Mouse (Mus musculus) embryonic facial prominence, embryonic 14.5 days (tissue): Measurements from ENCODE around the gene Ccnt1. TPM values are rescaled to one million over a fixed set of nuclear protein-coding genes. Genes with fewer than 3 reads are reported as not detected.
"Not testable (repeated sequence)": the region's sequence is repeated elsewhere in the genome, so short reads cannot be mapped to it uniquely, and the experiment has no call there.

Source experiments
- ATAC-seq: fragments of 200-750 bp; cut with Nextera tagmentation; 2 replicates; pipeline ENCODE4 v1.8.0; 2017; ENCODE audit warnings: low read depth, moderate number of reproducible peaks, moderate TSS enrichment
- DNase-seq: peaks from one replicate; pipeline ENCODE4 v3.0.0-alpha.2; 2015; ENCODE audit warnings: low spot score
- H3K27ac ChIP-seq: fragments of 300-500 bp; sonication (generic); replicated peaks from 2 replicates; pipeline ENCODE4 v1.5.1; 2014; ENCODE audit warnings: low read depth, mild to moderate bottlenecking, low read length, moderate library complexity
- H3K27me3 ChIP-seq: fragments of 300-500 bp; sonication (generic); replicated peaks from 2 replicates; pipeline ENCODE4 v1.6.1; 2014; ENCODE audit warnings: low read length; ENCODE audit not compliant: control insufficient read depth, insufficient read depth
- H3K36me3 ChIP-seq: fragments of 300-500 bp; sonication (generic); 2 replicates; pipeline ENCODE4 v1.6.1; 2014; ENCODE audit warnings: low read length, mixed read lengths; ENCODE audit not compliant: control insufficient read depth, insufficient read depth
- H3K4me1 ChIP-seq: fragments of 300-500 bp; sonication (generic); 2 replicates; pipeline ENCODE4 v1.6.1; 2014; ENCODE audit warnings: antibody characterized with exemption, low read length; ENCODE audit not compliant: control insufficient read depth, insufficient read depth
- H3K4me2 ChIP-seq: fragments of 300-500 bp; sonication (generic); 2 replicates; pipeline ENCODE4 v1.6.1; 2014; ENCODE audit warnings: low read depth, mild to moderate bottlenecking, low read length, moderate library complexity, mixed read lengths
- H3K4me3 ChIP-seq: fragments of 300-500 bp; sonication (generic); 2 replicates; pipeline ENCODE4 v1.5.1; 2014; ENCODE audit warnings: low read depth, mild to moderate bottlenecking, low read length
- H3K9ac ChIP-seq: fragments of 300-500 bp; sonication (generic); 2 replicates; pipeline ENCODE4 v1.6.1; 2014; ENCODE audit warnings: low read depth, mild to moderate bottlenecking, low read length, moderate library complexity, mixed read lengths
- H3K9me3 ChIP-seq: fragments of 300-500 bp; sonication (generic); 2 replicates; pipeline ENCODE4 v1.6.1; 2016; ENCODE audit warnings: low read length; ENCODE audit not compliant: control insufficient read depth
- WGBS: fragments of 180-500 bp; shearing (Covaris S2); extraction: QIAGEN DNeasy Blood & Tissue Kit; methylation state at CpG from one replicate; pipeline ENCODE4 v1.1.7; 2014; 5-methylcytosine and 5-hydroxymethylcytosine counted together
- polyA plus RNA-seq: library from polyadenylated mRNA; unstranded; fragments of >200 nt; fragmentation: Nextera tagmentation; extraction: Ambion mirVana; gene quantifications from 2 replicates; pipeline ENCODE4 v1.2.1, GENCODE M21; 2014

Gene Ccnt1
- polyA plus RNA-seq, 1 experiment from 2014 or later = 51.3 TPM

- H3K4me3 ChIP-seq = peak overlapping the region; percentile 88
- H3K4me2 ChIP-seq = peak overlapping the region; percentile 87
- 26% methylated on average over 5 of the region's 5 CpGs for WGBS
- no peak overlapping the region for H3K27ac ChIP-seq
- H3K36me3 ChIP-seq = peaks cover 52% of the 10 kb centered on the region
- H3K9me3 ChIP-seq = no peaks in the 10 kb centered on the region
- DNase-seq (no peak), ATAC-seq (no peak)
- no peaks in the 10 kb centered on the region for H3K27me3 ChIP-seq
- H3K4me1 ChIP-seq = peaks cover 7% of the 10 kb centered on the region
- peak overlapping the region; percentile 94 for H3K9ac ChIP-seq
Observed at GRCm38 (mm10) chr15:98532281-98532680, 38.4 kb downstream of the Ccnt1 start.

- Histone ChIP-seq H3K27me3 (no peaks in the 10 kb centered on the region), H3K4me3 (no peak overlapping the region), H3K4me1 (peaks cover 7% of the 10 kb centered on the region), H3K9ac (no peak overlapping the region), H3K27ac (no peak overlapping the region), H3K9me3 (no peaks in the 10 kb centered on the region), H3K36me3 (peaks cover 92% of the 10 kb centered on the region), H3K4me2 (no peak overlapping the region)
- 83% methylated on average over 5 of the region's 5 CpGs for WGBS
- DNase-seq (no peak), ATAC-seq (no peak)
Observed at GRCm38 (mm10) chr15:98528066-98528563, 42.6 kb downstream of the Ccnt1 start.

- Histone ChIP-seq H3K36me3 (peaks cover 99% of the 10 kb centered on the region), H3K9ac (no peak overlapping the region), H3K9me3 (no peaks in the 10 kb centered on the region), H3K4me2 (no peak overlapping the region), H3K4me1 (peaks cover 2% of the 10 kb centered on the region), H3K27me3 (no peaks in the 10 kb centered on the region), H3K27ac (no peak overlapping the region), H3K4me3 (no peak overlapping the region)
- DNase-seq (no peak), ATAC-seq (no peak)
- WGBS = 94% methylated on average over 5 of the region's 5 CpGs
Observed at GRCm38 (mm10) chr15:98527056-98527771, 43.5 kb downstream of the Ccnt1 start.

DNA sequence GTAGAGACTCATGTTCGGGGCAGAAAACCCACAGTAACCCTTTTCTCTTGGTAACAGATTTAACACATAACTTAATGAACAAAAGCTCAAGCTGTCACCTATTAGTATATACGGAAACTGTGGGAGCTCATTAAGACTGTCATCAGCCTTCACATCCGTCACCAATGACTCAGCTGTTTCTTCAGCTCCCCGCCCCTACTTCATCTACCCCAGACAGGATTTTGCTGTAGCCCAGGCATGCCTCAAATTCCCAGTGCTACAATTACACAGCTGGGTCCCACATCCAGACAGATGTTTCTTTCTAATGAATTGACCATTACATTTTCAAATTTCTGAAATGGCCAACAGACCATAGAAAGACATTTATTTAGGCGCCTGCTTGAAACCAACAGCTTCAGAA, 44.7 kb downstream of the Ccnt1 start:
- H3K4me2 ChIP-seq = no peak overlapping the region
- no peak overlapping the region for H3K27ac ChIP-seq
- no peaks in the 10 kb centered on the region for H3K9me3 ChIP-seq
- no peak overlapping the region for H3K4me3 ChIP-seq
- H3K9ac ChIP-seq = no peak overlapping the region
- no peaks in the 10 kb centered on the region for H3K27me3 ChIP-seq
- H3K36me3 ChIP-seq = peaks cover 98% of the 10 kb centered on the region
- DNase-seq (no peak), ATAC-seq (no peak)
- 71% methylated on average over 5 of the region's 5 CpGs for WGBS
- H3K4me1 ChIP-seq = no peaks in the 10 kb centered on the region

- no peak overlapping the region for H3K9ac ChIP-seq
- H3K9me3 ChIP-seq = no peaks in the 10 kb centered on the region
- no peak overlapping the region for H3K4me2 ChIP-seq
- 93% methylated on average over 3 of the region's 3 CpGs for WGBS
- H3K36me3 ChIP-seq = peaks cover 78% of the 10 kb centered on the region
- ATAC-seq (no peak), DNase-seq (no peak)
- no peaks in the 10 kb centered on the region for H3K27me3 ChIP-seq
- no peaks in the 10 kb centered on the region for H3K4me1 ChIP-seq
- H3K4me3 ChIP-seq = no peak overlapping the region
- H3K27ac ChIP-seq = no peak overlapping the region
Observed at GRCm38 (mm10) chr15:98521245-98521644, 49.5 kb downstream of the Ccnt1 start.

GRCm38 (mm10) chr15:98517380-98518355, 53.1 kb downstream of the Ccnt1 start:
- 69% methylated on average over 16 of the region's 16 CpGs for WGBS
- Histone ChIP-seq H3K27ac (no peak overlapping the region), H3K4me1 (peaks cover 4% of the 10 kb centered on the region; the same call in 1 of the 2 replicates), H3K4me2 (no peak overlapping the region), H3K36me3 (peaks cover 43% of the 10 kb centered on the region), H3K27me3 (no peaks in the 10 kb centered on the region), H3K9ac (no peak overlapping the region), H3K9me3 (no peaks in the 10 kb centered on the region), H3K4me3 (no peak overlapping the region)
- DNase-seq (no peak), ATAC-seq (no peak)

GRCm38 (mm10) chr15:98514845-98515244, 55.9 kb downstream of the Ccnt1 start:
- WGBS = 74% methylated on average over 2 of the region's 2 CpGs
- H3K27ac ChIP-seq, H3K9me3 ChIP-seq, H3K9ac ChIP-seq, H3K27me3 ChIP-seq, H3K4me2 ChIP-seq, ATAC-seq, DNase-seq, H3K4me3 ChIP-seq: not testable (repeated sequence)
- peaks cover 11% of the 10 kb centered on the region for H3K4me1 ChIP-seq
- H3K36me3 ChIP-seq = peaks cover 18% of the 10 kb centered on the region

DNA sequence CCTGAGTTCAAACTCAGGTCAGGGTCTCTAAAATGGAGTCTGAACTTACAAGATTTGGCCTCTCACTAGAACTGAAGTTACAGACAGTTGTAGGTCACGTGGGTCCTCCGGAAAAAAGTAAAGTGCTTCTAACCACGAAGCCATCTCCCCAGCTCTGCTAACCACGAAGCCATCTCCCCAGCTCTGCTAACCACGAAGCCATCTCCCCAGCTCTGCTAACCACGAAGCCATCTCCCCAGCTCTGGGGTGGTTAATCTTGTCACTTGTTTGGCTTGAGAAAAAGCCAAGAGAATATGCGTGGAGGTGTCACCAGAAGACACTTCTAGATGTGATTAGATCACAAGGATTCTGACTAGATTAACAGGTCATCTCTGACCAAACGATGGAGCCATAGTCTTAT, 56.6 kb downstream of the Ccnt1 start:
- peaks cover 11% of the 10 kb centered on the region for H3K4me1 ChIP-seq
- ATAC-seq (no peak), DNase-seq (no peak)
- H3K36me3 ChIP-seq = peaks cover 12% of the 10 kb centered on the region
- no peaks in the 10 kb centered on the region for H3K9me3 ChIP-seq
- H3K27me3 ChIP-seq = no peaks in the 10 kb centered on the region
- H3K4me3 ChIP-seq = no peak overlapping the region
- H3K4me2 ChIP-seq = no peak overlapping the region
- WGBS = 73% methylated on average over 8 of the region's 8 CpGs
- H3K27ac ChIP-seq = no peak overlapping the region
- no peak overlapping the region for H3K9ac ChIP-seq
